In genomic region chr3:109454633-109455032, GRCm38 (mm10) we compare ENCODE assay signal across 15 mouse cellular contexts.
DNase-seq lines count a peak whose midpoint lies in the region.
"Had no signal": no experiment of that assay in that cellular context is flagged by ENCODE, and none has a peak within 500 bp of the region (broad histone marks: within the 10 kb centered on the region; RNA-seq: fewer than 3 reads in every experiment).

No protein-coding gene starts in this region.

- DNase-seq in CD4-positive, CD25-positive, alpha-beta regulatory T cell, adult 2 months (ENCODE audit: low read depth, low spot score), result peak; percentile 58
- peak; percentile 15 for DNase-seq in T-cell, adult 2 months (ENCODE audit: low spot score)
- peak; percentile 6 for DNase-seq in lung, postnatal 25 days (ENCODE audit: low spot score)
- DNase-seq in naive thymus-derived CD4-positive, alpha-beta T cell, adult 2 months (ENCODE audit: low read depth), result peak; percentile 43
- no peak for DNase-seq in kidney, postnatal 36 days
- DNase-seq in testis, postnatal 14 days (ENCODE audit: low spot score), result no peak
- DNase-seq in gastrocnemius, adult 18-20 months (ENCODE audit: low spot score), result no peak
- DNase-seq: adrenal gland, adult 8-10 months; adrenal gland, postnatal 36 days; cerebellum, adult 11 months; cerebellum, adult 8-10 months; cerebellum, postnatal 14 days; gastrocnemius, postnatal 14 days; heart, adult 2 months; heart, postnatal 36 days had no signal

Comparison
In these comparisons a context has a peak if more than half of its experiments do, and no peak if none do; other contexts are left out.
1. DNase-seq: peak in CD4-positive, CD25-positive, alpha-beta regulatory T cell, adult 2 months (single experiment), T-cell, adult 2 months (single experiment), lung, postnatal 25 days (single experiment) and naive thymus-derived CD4-positive, alpha-beta T cell, adult 2 months (single experiment); none in kidney, postnatal 36 days (0 of 2), testis, postnatal 14 days (single experiment) and gastrocnemius, adult 18-20 months (single experiment).